Mouse (Mus musculus) small intestine, adult 10 weeks (tissue): ENCODE data around the gene Ncor1. TPM values are rescaled to one million over a fixed set of nuclear protein-coding genes. Genes with fewer than 3 reads are reported as not detected.

Experiments
- polyA plus RNA-seq: library from polyadenylated mRNA; stranded (reverse); fragments of 350-450 nt; fragmentation: Illumina TruSeq; extraction: RNeasy Lipid Tissue Mini Kit (QIAGEN cat#74804); gene quantifications from one replicate; pipeline ENCODE4 v1.2.3, GENCODE M21; 2014; ENCODE audit warnings: low replicate concordance

Gene Ncor1
- polyA plus RNA-seq: 345 TPM

DNA sequence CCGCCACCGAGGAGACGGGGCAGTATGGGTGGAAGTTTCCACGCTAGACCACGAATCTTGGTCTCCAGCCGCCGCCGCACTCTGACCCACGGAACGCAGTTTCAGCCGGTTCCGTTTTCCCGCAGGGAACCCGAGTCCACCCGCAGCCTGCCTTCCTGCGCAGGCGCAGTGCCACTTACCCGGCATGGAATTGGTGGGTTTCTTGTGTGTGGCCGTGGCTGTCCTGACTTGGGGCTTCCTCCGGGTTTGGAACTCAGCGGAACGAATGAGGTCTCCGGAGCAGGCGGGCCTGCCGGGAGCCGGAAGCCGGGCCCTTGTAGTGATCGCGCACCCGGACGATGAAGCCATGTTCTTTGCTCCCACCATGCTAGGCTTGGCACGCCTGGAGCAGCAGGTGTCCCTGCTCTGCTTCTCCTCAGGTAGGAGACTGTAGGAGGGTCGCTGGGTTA, at the start of gene Ncor1, which contains the start of gene Pigl:
Gene Ncor1 (minus strand): TSS at position 266 of the 449 bp plus-strand sequence.
Gene Pigl (plus strand): TSS at position 185 of the 449 bp plus-strand sequence.

DNA sequence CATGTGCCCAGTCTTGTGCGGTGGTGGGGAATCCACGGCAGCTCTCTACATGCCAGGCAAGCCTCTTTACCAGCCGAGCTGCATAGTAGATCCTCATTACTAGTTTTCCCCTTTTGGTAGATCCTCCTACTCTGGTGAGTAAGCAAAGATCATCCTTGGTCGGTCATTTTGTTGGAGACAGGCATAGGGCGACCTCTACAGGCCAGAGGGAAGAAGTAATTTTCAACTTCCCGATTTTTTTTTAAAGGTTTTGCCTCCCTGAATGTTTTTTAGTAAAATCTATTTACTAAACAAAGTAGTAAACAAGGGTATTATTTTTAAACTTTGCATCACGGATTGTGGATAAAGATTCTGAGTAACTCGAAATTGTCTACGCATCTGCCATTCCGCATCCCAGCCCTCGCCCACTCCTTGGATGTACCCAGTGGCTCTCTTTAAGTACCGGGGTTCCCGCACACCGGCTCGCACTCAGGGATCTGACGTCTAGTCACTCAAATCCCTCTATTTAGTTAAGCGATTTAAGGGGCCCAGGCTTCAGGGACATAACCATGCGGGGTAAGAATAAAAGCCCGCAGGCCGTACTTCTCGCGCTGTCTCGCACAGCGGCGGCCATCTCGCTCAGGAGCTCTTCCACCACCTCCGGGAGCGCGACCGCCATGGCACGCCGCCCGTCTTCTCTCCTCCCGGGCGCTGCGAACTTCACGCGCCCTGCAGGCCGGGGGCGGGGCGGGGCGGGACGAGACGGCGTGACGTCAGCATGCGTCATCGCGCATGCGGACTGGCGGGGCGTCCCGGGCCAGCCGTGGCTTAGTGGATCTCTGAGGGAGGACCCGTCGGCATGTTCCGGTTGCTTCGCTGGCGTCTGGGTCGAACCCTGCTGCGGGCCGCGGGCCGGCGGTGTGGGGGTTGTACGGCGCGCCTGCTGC, 177.4 kb downstream of the Ncor1 start, which contains the start of the genes Zswim7 and Ttc19:
Gene Zswim7 (minus strand): TSS at position 701 of the 926 bp plus-strand sequence.
Gene Ttc19 (plus strand): TSS at position 799 of the 926 bp plus-strand sequence.

Other genes starting within 250 kb of the Ncor1 start
- gene Adora2b, start 209.6 kb downstream of the Ncor1 start, polyA plus RNA-seq: 18.0 TPM
- gene Zswim7, start 177.2 kb downstream of the Ncor1 start, polyA plus RNA-seq: 2.5 TPM
- gene Ttc19, start 177.1 kb downstream of the Ncor1 start, polyA plus RNA-seq: 86.9 TPM
- gene Pigl, start 81 bp downstream of the Ncor1 start, polyA plus RNA-seq: 5.2 TPM
- 57.5 TPM for gene Cenpv, start 80.7 kb upstream of the Ncor1 start, polyA plus RNA-seq
- 39.4 TPM for gene Ubb, start 92.6 kb upstream of the Ncor1 start, polyA plus RNA-seq
- gene Trpv2, start 115.9 kb upstream of the Ncor1 start, polyA plus RNA-seq: not detected
- 44.6 TPM for gene Lrrc75a, start 190.0 kb upstream of the Ncor1 start, polyA plus RNA-seq
- 17.3 TPM for gene Mmgt2, start 190.1 kb upstream of the Ncor1 start, polyA plus RNA-seq